Mouse (Mus musculus) embryonic stem cell, embryonic (primary cell): ENCODE results near the gene Ing5.

ENCODE experiments used
- CTCF ChIA-PET, 4 experiments: fragments of 300-600 bp in 2 of 4; fragments of 350-600 bp in 2 of 4; sonication (Branson Sonifier 250); formaldehyde crosslinking; loops; one replicate each; lab custom pipeline; 2022; ENCODE audit warnings: inconsistent platforms in 2 of 4; lab: Charles Lee
- POLR2A ChIA-PET, 4 experiments: fragments of 300-600 bp in 2 of 4; fragments of 350-600 bp in 2 of 4; sonication (Branson Sonifier 250); formaldehyde crosslinking; loops; one replicate each; lab custom pipeline; 2022; ENCODE audit warnings: antibody characterized with exemption in 4 of 4, inconsistent platforms in 1 of 4; lab: Charles Lee

Ing5 gene

DNA sequence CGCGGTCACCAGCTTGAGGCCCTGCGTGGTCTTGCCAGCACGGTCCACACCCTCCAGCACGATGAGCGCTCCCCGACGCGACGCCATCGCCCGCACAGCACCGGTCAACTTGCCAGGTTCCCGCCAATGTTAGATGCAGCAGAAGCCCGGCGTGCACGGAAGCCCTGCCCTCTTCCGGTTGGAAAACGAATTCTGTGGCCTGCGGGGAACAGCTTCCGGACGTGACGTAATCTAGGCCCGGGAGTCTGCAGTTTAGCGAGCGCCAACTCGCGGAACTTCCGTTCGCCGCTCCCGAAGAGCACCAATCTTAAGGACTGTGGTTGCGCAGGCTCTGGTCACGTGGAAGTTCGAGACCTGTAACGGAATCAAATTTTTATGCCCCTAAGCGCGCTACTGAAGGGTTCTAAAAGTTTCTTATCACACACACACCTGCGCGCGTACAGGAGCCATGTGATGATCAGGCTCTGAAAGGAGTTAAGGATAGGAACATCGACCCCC is 2.0 kb upstream of the Ing5 start, which contains the start of gene Dtymk:
Gene Dtymk (minus strand): TSS at position 194 of the 498 bp plus-strand sequence.
- POLR2A ChIA-PET = interaction anchor here in 3 of 4 experiments (0.6 to 3.6 kb wide), 44 partner anchors 8 to 459 kb away, joined by 3 to 39 read pairs (median 5); partner anchors contain the start of genes D2hgdh (in 2 of the 3), Farp2 (in 2 of the 3), Pask (in 2 of the 3) and Hdlbp (in 1 of the 3)
- CTCF ChIA-PET = interaction anchor here in 1 of 4 experiments (0.6 kb wide), 1 partner anchor 12 kb away, joined by 3 read pairs; no protein-coding TSS in a partner anchor

GRCm38 (mm10) chr1:93802771-93803170 is 994 bp upstream of the Ing5 start:
- ChIA-PET POLR2A (interaction anchor here in 3 of 4 experiments (0.6 to 3.6 kb wide), 17 partner anchors 10 to 168 kb away, joined by 3 to 29 read pairs (median 9); partner anchors contain the start of genes D2hgdh (in 1 of the 3) and Thap4 (in 1 of the 3)), CTCF (interaction anchor here in 1 of 4 experiments (0.9 kb wide), 1 partner anchor 56 kb away, joined by 3 read pairs; no protein-coding TSS in a partner anchor)

DNA sequence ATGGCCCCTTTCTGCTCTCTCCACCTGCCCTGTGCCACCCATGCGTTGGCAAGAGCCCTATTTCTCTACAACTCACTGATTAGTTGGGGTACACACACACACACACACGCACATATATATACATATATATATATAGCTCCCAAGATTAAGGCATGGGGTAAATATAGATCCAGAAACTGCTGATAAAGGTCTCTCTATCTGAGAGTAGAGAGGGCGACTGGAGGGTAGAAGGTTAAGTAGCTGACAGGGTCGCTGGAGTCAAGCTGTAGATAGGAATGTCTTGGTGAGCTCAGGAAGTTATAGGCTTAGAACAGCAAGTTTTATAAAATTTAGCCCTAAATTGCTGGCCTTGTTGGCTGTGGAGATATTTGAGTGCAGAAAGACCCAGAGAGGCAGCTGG is 1.1 kb downstream of the Ing5 start:
- POLR2A ChIA-PET = interaction anchor here in 3 of 4 experiments (0.6 to 3.6 kb wide), 35 partner anchors 8 to 1716 kb away, joined by 3 to 29 read pairs (median 6); partner anchors contain the start of genes D2hgdh (in 2 of the 3), Farp2 (in 2 of the 3), Bok (in 1 of the 3) and Pask (in 1 of the 3)
- CTCF ChIA-PET = interaction anchor here in 1 of 4 experiments (0.6 to 1.3 kb wide), 2 partner anchors 137 to 1097 kb away, joined by 3 read pairs; no protein-coding TSS in a partner anchor

DNA sequence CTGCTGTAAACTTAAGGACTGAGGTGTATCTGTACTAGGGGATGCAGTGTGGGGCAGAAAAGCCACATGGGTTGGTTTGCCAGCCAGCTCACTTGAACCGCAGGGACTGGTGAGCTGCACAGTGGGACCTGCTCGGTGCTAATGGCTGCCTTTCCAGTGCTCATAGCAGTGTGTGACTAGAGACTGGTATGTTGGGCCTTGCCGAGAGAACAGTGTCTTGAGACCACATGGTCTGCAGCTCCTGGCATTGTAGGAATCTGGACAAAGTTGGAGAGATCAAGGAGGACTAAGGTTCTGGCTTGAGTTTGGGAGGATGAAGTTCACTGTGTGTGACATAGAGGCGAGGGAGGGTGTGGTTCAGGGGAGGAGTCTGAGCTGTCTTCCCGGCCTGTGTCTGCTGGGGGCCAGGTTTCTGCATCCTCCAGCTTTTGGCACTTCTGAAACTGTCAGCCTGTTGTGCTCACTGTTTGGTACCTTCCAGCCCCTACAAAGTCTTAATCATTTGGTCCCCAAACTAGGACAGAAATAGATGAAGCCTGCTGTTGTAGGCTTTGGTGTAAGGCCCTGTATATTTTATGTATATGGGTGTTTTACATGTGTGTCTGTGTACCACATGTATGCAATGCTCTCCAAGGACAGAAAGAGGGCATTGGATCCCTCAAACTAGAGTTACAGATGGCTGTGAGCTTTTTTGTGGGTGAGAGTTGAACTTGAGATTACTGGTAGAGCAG is 1.6 kb downstream of the Ing5 start:
- ChIA-PET POLR2A (interaction anchor here in 3 of 4 experiments (0.7 to 3.6 kb wide), 24 partner anchors 9 to 1715 kb away, joined by 3 to 29 read pairs (median 6); partner anchors contain the start of genes D2hgdh (in 2 of the 3), Farp2 (in 2 of the 3), Bok (in 1 of the 3) and Pask (in 1 of the 3)), CTCF (interaction anchor here in 1 of 4 experiments (0.6 kb wide), 1 partner anchor 1097 kb away, joined by 3 read pairs; no protein-coding TSS in a partner anchor)

- ChIA-PET CTCF (no interaction called here), POLR2A (no interaction called here)
Observed at GRCm38 (mm10) chr1:93808871-93809270, 5.1 kb downstream of the Ing5 start.

DNA sequence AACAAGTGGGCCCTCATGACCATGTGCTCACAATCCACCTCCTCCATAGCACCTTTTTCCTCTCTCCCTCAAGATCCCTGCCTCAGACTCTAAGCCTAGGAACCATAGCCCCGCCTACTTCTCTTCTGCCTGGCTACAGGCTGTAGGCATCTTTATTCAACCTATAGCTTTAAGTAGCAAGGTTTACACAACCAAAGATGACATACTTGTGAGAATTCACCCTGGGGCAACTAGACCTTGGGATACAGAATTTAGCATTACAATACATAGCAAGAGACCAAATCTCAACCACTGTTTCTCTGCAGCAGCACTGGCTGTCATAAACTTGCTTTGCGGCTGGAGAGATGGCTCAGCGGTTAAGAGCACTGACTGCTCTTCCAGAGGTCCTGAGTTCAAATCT is 6.2 kb downstream of the Ing5 start:
- CTCF ChIA-PET = interaction anchor here in 1 of 4 experiments (0.6 kb wide), 1 partner anchor 68 kb away, joined by 7 read pairs; no protein-coding TSS in a partner anchor

GRCm38 (mm10) chr1:93811495-93812039 is 7.8 kb downstream of the Ing5 start:
- ChIA-PET POLR2A (interaction anchor here in 2 of 4 experiments (1.1 to 3.5 kb wide), 4 partner anchors 8 to 13 kb away, joined by 3 to 34 read pairs (median 6); partner anchors contain the start of genes D2hgdh (in 2 of the 2), Dtymk (in 1 of the 2) and Ing5 (in 1 of the 2)), CTCF (no interaction called here)

More for the DNA sequence above, 6.2 kb downstream of the Ing5 start:
- POLR2A ChIA-PET = interaction anchor here in 1 of 4 experiments (1.1 to 1.7 kb wide), 2 partner anchors 9 to 14 kb away, joined by 7 to 8 read pairs; partner anchors contain the start of genes D2hgdh and Dtymk

DNA sequence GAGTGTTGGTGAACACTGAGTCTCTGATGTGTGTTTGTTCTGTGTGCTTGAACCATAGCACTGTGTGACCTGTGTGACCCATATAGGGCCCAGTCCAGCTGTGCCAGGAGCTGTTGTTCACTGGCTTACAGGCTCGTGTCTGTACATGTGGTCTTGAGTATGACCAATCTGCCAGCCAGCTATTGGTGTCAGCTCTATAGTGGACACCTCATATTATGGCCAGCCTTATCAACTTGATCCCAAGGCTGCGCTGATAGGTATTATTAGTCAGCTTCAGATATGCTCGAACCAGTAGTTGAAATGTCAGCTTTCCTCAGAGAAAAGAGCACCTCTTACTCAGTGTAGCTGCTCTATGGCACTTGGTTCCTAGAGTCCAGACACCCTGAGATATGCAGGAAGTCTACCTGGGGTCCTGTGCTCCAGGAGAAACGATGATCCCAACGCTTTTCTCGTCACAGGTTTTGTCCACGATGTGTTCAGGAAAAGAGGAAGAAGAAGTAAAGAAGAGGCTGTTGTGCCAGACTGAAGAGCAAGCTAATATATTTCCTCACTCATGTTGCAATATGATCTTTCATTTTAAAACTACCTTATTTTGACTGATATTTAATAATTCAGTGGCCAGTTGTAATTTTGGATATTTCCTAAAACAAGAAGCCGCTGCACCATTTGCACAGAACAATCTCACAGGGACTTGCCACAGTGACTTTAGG is 14.2 kb downstream of the Ing5 start:
- POLR2A ChIA-PET = interaction anchor here in 2 of 4 experiments (1.1 to 2.9 kb wide), 10 partner anchors 7 to 58 kb away, joined by 3 to 12 read pairs (median 7); partner anchors contain the start of genes Ing5 (in 2 of the 2), D2hgdh (in 1 of the 2) and Dtymk (in 1 of the 2)
- CTCF ChIA-PET = interaction anchor here in 3 of 4 experiments (0.5 to 1.5 kb wide), 4 partner anchors 10 to 91 kb away, joined by 3 to 5 read pairs (median 3); no protein-coding TSS in a partner anchor

DNA sequence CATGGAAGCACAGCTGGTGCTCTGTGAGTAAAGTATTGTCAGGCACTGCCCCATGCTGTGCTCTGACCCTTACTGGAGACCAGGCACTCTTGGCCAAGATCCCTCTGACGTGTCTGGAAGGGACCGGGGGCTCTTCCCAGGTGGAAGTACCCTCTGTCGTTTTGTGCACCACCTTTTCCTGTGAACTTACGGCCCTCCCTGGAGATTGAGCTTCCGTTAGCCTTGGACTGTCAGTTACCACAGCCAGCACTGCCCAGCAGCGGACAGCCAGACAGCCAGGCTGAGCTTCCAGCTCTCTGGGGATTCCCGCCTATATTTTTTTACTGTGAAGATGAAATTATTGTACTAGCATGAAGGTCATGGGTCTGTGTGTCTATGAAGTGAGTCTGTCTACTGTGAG is 15.0 kb downstream of the Ing5 start:
- POLR2A ChIA-PET = interaction anchor here in 2 of 4 experiments (1.2 to 3.0 kb wide), 4 partner anchors 15 to 23 kb away, joined by 4 to 22 read pairs (median 11); partner anchors contain the start of genes Ing5 (in 2 of the 2) and Dtymk (in 1 of the 2)
- CTCF ChIA-PET = interaction anchor here in 2 of 4 experiments (0.5 to 0.8 kb wide), 2 partner anchors 9 to 15 kb away, joined by 3 to 5 read pairs; no protein-coding TSS in a partner anchor

- POLR2A ChIA-PET = interaction anchor here in 3 of 4 experiments (0.9 to 3.6 kb wide), 14 partner anchors 8 to 481 kb away, joined by 3 to 34 read pairs (median 6); partner anchors contain the start of genes Dtymk (in 2 of the 3), Atg4b (in 1 of the 3), Ing5 (in 1 of the 3) and Pask (in 1 of the 3)
Observed at GRCm38 (mm10) chr1:93823796-93824495, 20.2 kb downstream of the Ing5 start.

GRCm38 (mm10) chr1:93824609-93825008 is 20.8 kb downstream of the Ing5 start, which contains the start of gene D2hgdh:
Gene D2hgdh (plus strand): TSS chr1:93824909.
- ChIA-PET CTCF (interaction anchor here in 2 of 4 experiments (0.6 to 0.9 kb wide), 2 partner anchors 81 to 313 kb away, joined by 4 to 18 read pairs; partner anchors contain the start of gene Farp2 (in 1 of the 2)), POLR2A (interaction anchor here in 3 of 4 experiments (0.9 to 3.6 kb wide), 19 partner anchors 8 to 482 kb away, joined by 3 to 34 read pairs (median 5); partner anchors contain the start of genes Dtymk (in 2 of the 3), Atg4b (in 1 of the 3), Farp2 (in 1 of the 3) and Ing5 (in 1 of the 3))

More at GRCm38 (mm10) chr1:93823796-93824495, 20.2 kb downstream of the Ing5 start:
- CTCF ChIA-PET = no interaction called here

GRCm38 (mm10) chr1:93825105-93825674 is 21.4 kb downstream of the Ing5 start:
- CTCF ChIA-PET = interaction anchor here in 2 of 4 experiments (0.6 to 0.9 kb wide), 2 partner anchors 82 to 313 kb away, joined by 4 to 18 read pairs; partner anchors contain the start of gene Farp2 (in 1 of the 2)
- POLR2A ChIA-PET = interaction anchor here in 3 of 4 experiments (0.7 to 3.6 kb wide), 21 partner anchors 8 to 482 kb away, joined by 3 to 34 read pairs (median 5); partner anchors contain the start of genes Ing5 (in 3 of the 3), Dtymk (in 2 of the 3), Atg4b (in 1 of the 3) and Farp2 (in 1 of the 3)

- POLR2A ChIA-PET = interaction anchor here in 3 of 4 experiments (0.6 to 3.6 kb wide), 22 partner anchors 9 to 314 kb away, joined by 3 to 34 read pairs (median 6); partner anchors contain the start of genes Ing5 (in 3 of the 3), Dtymk (in 2 of the 3) and Farp2 (in 1 of the 3)
- CTCF ChIA-PET = interaction anchor here in 2 of 4 experiments (0.6 to 0.9 kb wide), 3 partner anchors 83 to 578 kb away, joined by 3 to 4 read pairs (median 4); no protein-coding TSS in a partner anchor
Observed at GRCm38 (mm10) chr1:93825771-93826539, 22.2 kb downstream of the Ing5 start.

DNA sequence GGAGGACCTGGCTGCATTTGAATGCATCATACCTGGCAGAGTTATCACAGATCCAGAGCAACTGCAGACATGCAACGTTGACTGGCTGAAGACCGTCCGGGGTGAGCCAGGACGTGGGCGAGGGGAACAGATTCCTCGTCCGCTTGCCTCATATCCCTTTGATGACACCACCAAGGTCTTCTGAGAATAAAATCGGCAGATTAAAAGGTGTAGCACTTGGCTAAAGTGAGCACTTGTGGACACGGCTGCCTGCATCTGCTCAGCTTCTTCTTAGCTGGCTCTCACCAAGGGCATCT is 22.7 kb downstream of the Ing5 start:
- ChIA-PET POLR2A (interaction anchor here in 3 of 4 experiments (0.6 to 2.8 kb wide), 4 partner anchors 11 to 254 kb away, joined by 3 to 29 read pairs (median 6); partner anchors contain the start of genes Dtymk (in 1 of the 3) and Ing5 (in 1 of the 3)), CTCF (interaction anchor here in 1 of 4 experiments (0.6 kb wide), 2 partner anchors 313 to 579 kb away, joined by 3 to 4 read pairs; no protein-coding TSS in a partner anchor)
